Mouse (Mus musculus): ENCODE results near the gene Rpn2. TPM values are rescaled to one million over a fixed set of nuclear protein-coding genes. Genes with fewer than 3 reads are reported as not detected.

Rpn2 gene
- polyA plus RNA-seq, 1 experiment from 2014 or later: 214 TPM

DNA sequence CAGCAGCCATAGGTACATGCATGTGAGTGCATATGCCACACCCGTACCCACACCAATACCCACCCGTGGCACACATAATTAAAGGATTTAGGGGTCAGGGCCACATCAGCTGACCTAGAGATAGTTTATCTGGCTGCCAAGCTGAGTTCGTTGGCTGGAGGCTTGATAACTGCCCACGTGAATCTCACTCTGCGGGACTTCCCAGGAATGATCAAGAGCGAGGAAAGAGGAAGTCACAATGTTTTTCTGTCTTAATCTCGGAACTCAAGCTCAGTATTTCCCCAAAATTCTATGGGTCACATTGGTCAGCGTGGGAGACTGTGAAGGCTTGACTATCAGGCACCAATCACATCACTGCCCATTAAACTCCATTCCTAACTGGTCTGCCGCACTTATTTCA is 87.9 kb downstream of the Rpn2 start:
- Histone ChIP-seq H3K4me2 (peak overlapping the region; percentile 95), H3K36me3 (no peaks in the 10 kb centered on the region), H3K27ac (replicated peaks) (peak overlapping the region; percentile 90; the same call in 1 of the 2 replicates), H3K4me1 (replicated peaks) (peaks cover 28% of the 10 kb centered on the region), H3K4me3 (peak overlapping the region; percentile 69), H3K27me3 (no peaks in the 10 kb centered on the region), H3K9me3 (no peaks in the 10 kb centered on the region), H3K9ac (no peak overlapping the region)
- no peak for ATAC-seq (ENCODE audit: low read depth)
- 87% methylated on average over 9 of the region's 9 CpGs for WGBS

DNA sequence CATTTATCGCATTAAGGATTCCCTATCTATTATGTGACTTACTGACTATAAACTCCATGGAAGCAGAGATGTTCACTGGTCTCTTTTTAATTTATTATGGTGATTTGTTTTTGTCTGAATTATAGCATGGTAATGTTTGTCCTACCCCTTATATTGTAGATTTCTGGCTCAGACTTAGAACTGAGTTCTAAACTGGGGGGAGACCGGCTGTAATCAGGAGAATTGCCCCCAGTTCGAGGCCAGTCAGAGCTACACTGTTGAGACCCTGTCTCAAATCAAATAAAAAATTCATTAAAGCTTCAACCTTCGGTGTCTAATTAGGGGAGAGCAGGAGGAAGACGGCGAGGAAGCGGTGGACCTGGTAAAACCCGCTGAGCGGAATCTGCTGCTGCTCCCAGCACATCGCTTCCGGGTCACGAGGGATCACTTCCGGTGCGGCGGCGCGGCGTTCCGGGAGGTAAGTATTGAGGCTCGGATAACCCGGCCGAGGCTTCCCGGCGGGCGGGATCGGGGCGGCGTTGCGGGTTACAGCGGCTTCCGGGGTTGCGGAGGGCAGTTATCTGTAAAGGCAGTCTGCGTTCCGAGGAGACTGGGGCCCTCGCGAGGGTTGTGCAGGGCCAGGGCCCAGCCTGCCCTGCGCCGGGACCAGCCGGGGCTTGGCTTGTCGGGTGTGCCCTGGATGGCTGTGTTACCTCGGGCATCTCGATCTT is 88.5 kb downstream of the Rpn2 start, which contains the start of gene Manbal:
Manbal (plus strand) TSS at position 411 of the 710 bp plus-strand sequence.
- ATAC-seq (ENCODE audit: low read depth): peak; percentile 89
- H3K9ac ChIP-seq: peak within 1 kb of the TSS; percentile 89
- no peaks in the 10 kb centered on the region for H3K36me3 ChIP-seq
- no peaks in the 10 kb centered on the region for H3K27me3 ChIP-seq
- peak within 1 kb of the TSS; percentile 90 for H3K27ac ChIP-seq (replicated peaks)
- H3K4me1 ChIP-seq (replicated peaks): peaks cover 34% of the 10 kb centered on the region
- no peaks in the 10 kb centered on the region for H3K9me3 ChIP-seq
- H3K4me2 ChIP-seq: peak within 1 kb of the TSS; percentile 95
- 4% methylated on average over 42 of the region's 42 CpGs for WGBS
- H3K4me3 ChIP-seq: peak within 1 kb of the TSS; percentile 69

DNA sequence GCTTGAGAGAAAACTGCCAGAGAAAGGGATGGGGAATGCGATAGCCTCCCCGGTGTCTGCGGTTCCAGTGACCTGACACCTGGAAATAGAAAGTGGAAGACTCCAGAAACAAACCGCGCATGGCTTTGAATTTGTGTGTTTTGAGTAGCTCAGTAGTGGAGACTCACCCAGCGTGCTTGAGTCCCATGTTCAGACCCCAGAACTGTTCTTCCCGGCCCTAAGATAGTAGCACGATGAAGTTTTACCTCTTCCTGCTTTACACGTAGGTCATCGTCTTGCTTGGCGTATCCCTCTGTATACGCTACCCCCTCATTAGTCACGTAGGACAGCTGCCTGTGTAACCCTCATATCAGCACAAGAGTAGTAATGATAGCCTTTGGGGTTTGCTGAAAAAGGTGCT is 89.2 kb downstream of the Rpn2 start:
- 7% methylated on average over 13 of the region's 13 CpGs for WGBS
- Histone ChIP-seq H3K36me3 (no peaks in the 10 kb centered on the region), H3K27ac (replicated peaks) (peak overlapping the region; percentile 90), H3K4me1 (replicated peaks) (peaks cover 35% of the 10 kb centered on the region), H3K9ac (peak overlapping the region; percentile 89), H3K27me3 (no peaks in the 10 kb centered on the region), H3K9me3 (no peaks in the 10 kb centered on the region), H3K4me2 (peak overlapping the region; percentile 95), H3K4me3 (peak overlapping the region; percentile 69)
- no peak; the same call in 1 of the 2 replicates for ATAC-seq (ENCODE audit: low read depth)

DNA sequence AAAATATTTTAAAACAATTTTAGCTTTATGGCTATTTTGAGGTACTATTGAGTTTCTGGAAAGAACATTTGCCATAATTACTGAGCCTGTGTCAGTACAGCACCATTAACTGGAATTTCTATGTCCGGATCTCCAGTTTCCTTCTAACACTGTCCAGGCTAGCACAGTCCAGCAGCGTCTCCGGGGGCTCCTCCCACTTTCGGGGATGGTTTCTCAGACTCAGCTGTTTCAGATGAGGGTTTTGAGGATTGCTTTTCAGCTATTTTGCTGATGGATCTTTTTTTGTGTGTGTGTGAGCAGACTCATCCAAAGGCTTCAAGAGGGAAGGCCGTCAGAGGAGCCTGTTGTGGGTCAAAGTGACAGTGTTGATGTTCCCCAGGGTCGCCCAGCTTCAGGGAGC is 92.9 kb downstream of the Rpn2 start:
- WGBS: 82% methylated on average over 6 of the region's 6 CpGs
- Histone ChIP-seq H3K4me2 (no peak overlapping the region), H3K4me1 (replicated peaks) (peaks cover 52% of the 10 kb centered on the region), H3K9ac (0 out of 2 replicates have a peak overlapping the region, but pooled peaks have one; percentile 12), H3K9me3 (no peaks in the 10 kb centered on the region), H3K36me3 (no peaks in the 10 kb centered on the region), H3K4me3 (no peak overlapping the region), H3K27me3 (no peaks in the 10 kb centered on the region), H3K27ac (replicated peaks) (no peak overlapping the region)
- ATAC-seq (ENCODE audit: low read depth): no peak

DNA sequence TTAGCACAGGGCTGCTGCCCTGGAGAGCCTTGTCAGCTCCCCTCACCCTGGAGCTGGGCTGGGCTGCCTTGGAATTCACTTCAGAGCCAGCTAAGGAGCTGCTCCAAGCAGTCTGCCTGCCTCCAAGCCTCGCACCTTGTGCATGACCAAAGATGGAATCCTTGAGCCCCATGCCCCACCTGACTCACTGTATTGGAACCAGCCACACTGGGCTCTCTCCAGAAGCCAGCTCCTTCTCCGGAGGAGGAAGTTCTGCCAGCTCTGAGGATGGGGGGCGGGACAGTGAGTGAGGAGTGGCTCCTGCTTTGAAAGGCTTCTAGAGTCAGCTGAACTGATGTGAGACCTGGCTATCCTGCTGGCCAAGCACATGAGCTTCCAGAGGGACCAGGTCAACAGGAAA is 94.9 kb downstream of the Rpn2 start:
- Histone ChIP-seq H3K27ac (replicated peaks) (no peak overlapping the region), H3K9me3 (no peaks in the 10 kb centered on the region), H3K4me1 (replicated peaks) (peaks cover 52% of the 10 kb centered on the region), H3K4me3 (no peak overlapping the region), H3K9ac (no peak overlapping the region), H3K36me3 (no peaks in the 10 kb centered on the region), H3K27me3 (no peaks in the 10 kb centered on the region), H3K4me2 (no peak overlapping the region)
- WGBS: 80% methylated on average over 3 of the region's 3 CpGs
- no peak for ATAC-seq (ENCODE audit: low read depth)

DNA sequence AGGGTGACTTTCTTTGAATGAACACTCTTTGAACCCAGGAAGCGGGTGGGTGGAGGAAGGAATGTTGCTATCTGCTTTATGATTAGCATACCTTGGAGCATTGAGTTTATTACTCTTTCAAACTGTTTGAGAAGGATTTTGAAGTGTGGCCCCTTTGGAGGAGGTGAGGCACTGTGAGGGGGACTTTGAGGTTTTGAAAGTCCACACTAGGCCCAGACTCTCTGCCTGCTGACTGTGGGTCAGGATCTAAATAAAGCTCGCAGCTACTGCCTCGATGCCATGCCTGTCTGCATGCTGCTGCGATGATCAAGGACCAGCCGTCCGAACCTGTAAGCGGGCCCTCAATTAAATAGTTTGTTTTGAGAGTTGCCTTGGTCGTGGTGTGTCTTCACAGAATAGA is 96.2 kb downstream of the Rpn2 start:
- Histone ChIP-seq H3K27ac (replicated peaks) (no peak overlapping the region), H3K27me3 (no peaks in the 10 kb centered on the region), H3K9ac (no peak overlapping the region), H3K4me1 (replicated peaks) (peaks cover 41% of the 10 kb centered on the region), H3K4me2 (no peak overlapping the region), H3K36me3 (peaks cover 11% of the 10 kb centered on the region; the same call in 1 of the 2 replicates), H3K4me3 (no peak overlapping the region), H3K9me3 (no peaks in the 10 kb centered on the region)
- ATAC-seq (ENCODE audit: low read depth): no peak
- WGBS: 46% methylated on average over 8 of the region's 8 CpGs

Other genes with a start within 250 kb of the Rpn2 start
- 4.5 and 5.9 TPM in 2 replicates for gene Soga1, start 199.8 kb upstream of the Rpn2 start, polyA plus RNA-seq (2015; fragmentation: Nextera tagmentation; extraction: Ambion mirVana)
- gene Tldc2, start 192.0 kb upstream of the Rpn2 start, polyA plus RNA-seq (2015; fragmentation: Nextera tagmentation; extraction: Ambion mirVana): not detected in 2 replicates
- gene Samhd1, start 143.8 kb upstream of the Rpn2 start, polyA plus RNA-seq (2015; fragmentation: Nextera tagmentation; extraction: Ambion mirVana): 12.0 and 12.9 TPM in 2 replicates
- gene Rbl1, start 74.5 kb upstream of the Rpn2 start, polyA plus RNA-seq (2015; fragmentation: Nextera tagmentation; extraction: Ambion mirVana): 6.5 and 7.8 TPM in 2 replicates
- 0.42 and 0.80 TPM in 2 replicates for gene Mroh8, start 532 bp downstream of the Rpn2 start, polyA plus RNA-seq (2015; fragmentation: Nextera tagmentation; extraction: Ambion mirVana)
- 0.57 and 0.68 TPM in 2 replicates for gene Ghrh, start 68.5 kb downstream of the Rpn2 start, polyA plus RNA-seq (2015; fragmentation: Nextera tagmentation; extraction: Ambion mirVana)
- 77.6 and 89.9 TPM in 2 replicates for gene Manbal, start 88.6 kb downstream of the Rpn2 start, polyA plus RNA-seq (2015; fragmentation: Nextera tagmentation; extraction: Ambion mirVana)
- gene Src, start 139.4 kb downstream of the Rpn2 start, polyA plus RNA-seq (2015; fragmentation: Nextera tagmentation; extraction: Ambion mirVana): 32.0 and 32.5 TPM in 2 replicates